Mouse (Mus musculus) liver, embryonic 11.5 days (tissue): Measurements from ENCODE around the gene Phf10. TPM values are rescaled to one million over a fixed set of nuclear protein-coding genes. Genes with fewer than 3 reads are reported as not detected.

Experiments used
- ATAC-seq: fragments of 200-750 bp; cut with Nextera tagmentation; replicated peaks from 2 replicates; pipeline ENCODE4 v1.8.0; 2017; ENCODE audit warnings: moderate number of reproducible peaks, mild to moderate bottlenecking, moderate TSS enrichment, moderate library complexity; ENCODE audit not compliant: low FRiP score
- DNase-seq: peaks from one replicate; pipeline ENCODE4 v3.0.0-alpha.2; 2017; ENCODE audit warnings: low spot score
- H3K27ac ChIP-seq: fragments of 300-500 bp; sonication (generic); 2 replicates; pipeline ENCODE4 v1.5.1; 2014; ENCODE audit warnings: mild to moderate bottlenecking, low read depth, low read length, control low read depth
- H3K27me3 ChIP-seq: fragments of 300-500 bp; sonication (generic); replicated peaks from 2 replicates; pipeline ENCODE4 v1.6.1; 2014; ENCODE audit warnings: low read length, mixed read lengths; ENCODE audit not compliant: control insufficient read depth, insufficient read depth
- H3K36me3 ChIP-seq: fragments of 300-500 bp; sonication (generic); 2 replicates; pipeline ENCODE4 v1.6.1; 2014; ENCODE audit warnings: mild to moderate bottlenecking, low read length, moderate library complexity, mixed read lengths; ENCODE audit not compliant: control insufficient read depth, insufficient read depth
- H3K4me1 ChIP-seq: fragments of 300-500 bp; sonication (generic); replicated peaks from 2 replicates; pipeline ENCODE4 v1.6.1; 2014; ENCODE audit warnings: low read length, mixed read lengths; ENCODE audit not compliant: control insufficient read depth, insufficient read depth
- H3K4me2 ChIP-seq: fragments of 300-500 bp; sonication (generic); 2 replicates; pipeline ENCODE4 v1.6.1; 2014; ENCODE audit warnings: mild to moderate bottlenecking, control low read depth, moderate library complexity
- H3K4me3 ChIP-seq: fragments of 300-500 bp; sonication (generic); 2 replicates; pipeline ENCODE4 v1.5.1; 2014; ENCODE audit warnings: low read depth, low read length, control low read depth
- H3K9ac ChIP-seq: fragments of 300-500 bp; sonication (generic); 2 replicates; pipeline ENCODE4 v1.6.1; 2014; ENCODE audit warnings: low read depth, low read length, control low read depth
- H3K9me3 ChIP-seq: fragments of 300-500 bp; sonication (generic); 2 replicates; pipeline ENCODE4 v1.6.1; 2016; ENCODE audit warnings: low read length, inconsistent platforms, mixed read lengths; ENCODE audit not compliant: control insufficient read depth
- WGBS: fragments of 180-500 bp; shearing (Covaris S2); extraction: QIAGEN DNeasy Blood & Tissue Kit; methylation state at CpG from one replicate; pipeline ENCODE4 v1.1.7; 2014; 5-methylcytosine and 5-hydroxymethylcytosine counted together
- polyA plus RNA-seq: library from polyadenylated mRNA; unstranded; fragments of >200 nt; fragmentation: Nextera tagmentation; extraction: Ambion mirVana; gene quantifications from 2 replicates; pipeline ENCODE4 v1.2.1, GENCODE M21; 2014

Gene Phf10
- polyA plus RNA-seq, 1 experiment from 2014 or later, result 137 TPM

- Histone ChIP-seq H3K9ac (no peak overlapping the region), H3K9me3 (no peaks in the 10 kb centered on the region), H3K4me2 (no peak overlapping the region), H3K4me3 (no peak overlapping the region), H3K4me1 (no peaks in the 10 kb centered on the region), H3K27me3 (no peaks in the 10 kb centered on the region), H3K27ac (no peak overlapping the region), H3K36me3 (no peaks in the 10 kb centered on the region)
- DNase-seq (no peak), ATAC-seq (no peak)
- 49% methylated on average over 7 of the region's 7 CpGs for WGBS
Observed at GRCm38 (mm10) chr17:14930697-14931096, 30.4 kb downstream of the Phf10 start.

DNA sequence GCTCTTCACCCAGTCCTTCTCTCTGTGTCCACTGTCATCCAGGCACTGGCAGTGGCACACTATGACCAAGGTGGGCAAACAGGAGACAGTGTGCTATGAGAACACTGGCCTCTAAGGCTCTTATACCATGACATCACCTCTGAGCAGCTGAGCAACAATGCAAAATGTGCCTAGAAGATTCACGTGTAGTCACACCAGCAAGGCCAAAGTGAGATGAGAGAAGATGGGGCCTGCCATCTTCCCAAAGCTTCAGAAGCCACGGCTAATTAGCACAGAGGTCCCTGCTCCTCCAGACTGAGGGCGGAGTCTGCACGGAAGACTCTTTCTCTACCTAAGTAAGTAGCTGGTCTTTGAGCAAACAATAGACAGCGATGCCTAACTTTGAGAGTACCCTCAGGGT is 32.4 kb downstream of the Phf10 start:
- DNase-seq (no peak), ATAC-seq (no peak)
- Histone ChIP-seq H3K9me3 (no peaks in the 10 kb centered on the region), H3K4me3 (no peak overlapping the region), H3K4me2 (no peak overlapping the region), H3K4me1 (no peaks in the 10 kb centered on the region), H3K27ac (no peak overlapping the region), H3K36me3 (no peaks in the 10 kb centered on the region), H3K27me3 (no peaks in the 10 kb centered on the region), H3K9ac (no peak overlapping the region)
- 73% methylated on average over 5 of the region's 5 CpGs for WGBS

DNA sequence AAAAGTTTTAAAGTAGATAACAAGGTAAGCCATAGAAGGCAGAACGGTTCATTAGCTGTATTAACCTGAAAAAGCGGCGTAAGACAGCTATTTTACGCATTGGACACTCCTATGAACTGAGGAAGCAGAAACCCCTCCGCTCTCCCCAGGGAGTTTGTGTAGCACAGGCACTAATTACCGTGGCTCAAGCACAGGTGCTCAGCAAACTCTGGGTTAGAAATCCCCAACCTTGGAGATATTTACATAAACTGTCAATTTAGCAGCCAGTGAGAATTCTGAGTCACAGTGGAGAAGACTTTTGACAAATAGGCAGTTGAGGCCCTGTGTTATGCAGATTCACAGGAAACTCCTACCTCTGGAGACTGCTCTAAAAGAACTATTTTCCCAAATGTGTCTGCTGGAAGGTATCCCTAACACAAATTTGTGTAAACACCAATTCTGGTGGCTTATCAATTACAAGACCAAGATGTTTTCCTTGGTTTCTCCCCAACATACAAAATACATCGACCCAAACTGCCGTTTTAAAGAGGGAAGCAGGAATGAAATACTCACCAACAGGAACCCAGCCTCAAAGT is 33.3 kb downstream of the Phf10 start:
- DNase-seq (no peak), ATAC-seq (no peak)
- WGBS, result 74% methylated on average over 8 of the region's 8 CpGs
- no peaks in the 10 kb centered on the region for H3K27me3 ChIP-seq
- H3K4me3 ChIP-seq, result no peak overlapping the region
- H3K27ac ChIP-seq, result no peak overlapping the region
- no peaks in the 10 kb centered on the region for H3K36me3 ChIP-seq
- no peak overlapping the region for H3K9ac ChIP-seq
- no peaks in the 10 kb centered on the region for H3K9me3 ChIP-seq
- H3K4me1 ChIP-seq, result no peaks in the 10 kb centered on the region
- no peak overlapping the region for H3K4me2 ChIP-seq

- no peak overlapping the region for H3K27ac ChIP-seq
- ATAC-seq (no peak), DNase-seq (no peak)
- no peak overlapping the region for H3K4me3 ChIP-seq
- H3K9me3 ChIP-seq, result no peaks in the 10 kb centered on the region
- no peaks in the 10 kb centered on the region for H3K36me3 ChIP-seq
- H3K27me3 ChIP-seq, result no peaks in the 10 kb centered on the region
- no peaks in the 10 kb centered on the region for H3K4me1 ChIP-seq
- no peak overlapping the region for H3K4me2 ChIP-seq
- WGBS, result 49% methylated on average over 6 of the region's 6 CpGs
- H3K9ac ChIP-seq, result no peak overlapping the region
Observed at GRCm38 (mm10) chr17:14921582-14921981, 39.5 kb downstream of the Phf10 start.

DNA sequence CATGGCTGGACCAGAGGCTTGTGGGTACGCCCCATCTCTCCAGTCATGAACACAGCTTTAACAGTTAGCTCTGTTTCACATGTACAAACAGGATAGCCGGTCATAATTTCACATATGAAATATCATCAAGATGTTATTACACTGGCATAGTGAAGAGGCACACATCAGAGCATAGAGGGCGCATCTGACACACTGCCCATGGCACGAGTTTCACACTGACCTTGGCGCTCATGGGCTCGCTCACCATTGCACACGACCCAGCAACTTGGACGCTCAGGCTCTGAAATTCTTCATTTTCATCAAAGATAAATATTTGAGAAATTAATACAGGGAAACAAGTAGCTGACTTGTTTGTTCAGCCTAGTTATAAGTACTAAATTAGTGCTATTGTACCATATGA is 43.2 kb downstream of the Phf10 start:
- no peaks in the 10 kb centered on the region for H3K9me3 ChIP-seq

DNA sequence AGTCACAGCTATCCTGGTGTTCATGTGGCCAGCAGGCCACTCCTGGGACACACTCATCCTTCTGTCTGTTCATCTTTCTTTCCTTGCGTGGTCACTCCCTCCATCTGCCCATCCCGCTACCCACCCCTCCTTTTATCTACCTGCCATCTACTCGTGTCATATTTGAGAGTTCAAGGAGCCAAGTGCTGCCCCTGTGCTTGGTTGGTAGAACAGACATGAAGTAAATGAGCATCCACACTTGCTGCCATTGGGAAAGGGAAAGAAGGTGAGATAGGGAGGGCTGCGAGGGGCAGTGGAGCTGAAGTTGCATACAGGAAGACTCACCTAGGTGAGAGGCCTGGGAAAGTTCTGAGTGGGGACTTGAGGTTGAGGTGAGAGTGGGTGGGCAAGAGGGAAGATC is 46.7 kb downstream of the Phf10 start:
- ATAC-seq, result no peak
- no peak for DNase-seq
- H3K4me1 ChIP-seq, result no peaks in the 10 kb centered on the region
- no peaks in the 10 kb centered on the region for H3K27me3 ChIP-seq
- 88% methylated on average over 4 of the region's 4 CpGs for WGBS
- H3K4me3 ChIP-seq, result no peak overlapping the region
- H3K4me2 ChIP-seq, result no peak overlapping the region
- no peaks in the 10 kb centered on the region for H3K9me3 ChIP-seq
- no peaks in the 10 kb centered on the region for H3K36me3 ChIP-seq
- H3K27ac ChIP-seq, result no peak overlapping the region
- H3K9ac ChIP-seq, result no peak overlapping the region

More for the DNA sequence above, 43.2 kb downstream of the Phf10 start:
- no peak overlapping the region for H3K27ac ChIP-seq
- WGBS, result 90% methylated on average over 8 of the region's 8 CpGs
- ATAC-seq (no peak), DNase-seq (peak; percentile 22)
- H3K4me2 ChIP-seq, result no peak overlapping the region
- no peaks in the 10 kb centered on the region for H3K27me3 ChIP-seq
- H3K36me3 ChIP-seq, result no peaks in the 10 kb centered on the region
- H3K4me3 ChIP-seq, result no peak overlapping the region
- H3K4me1 ChIP-seq, result no peaks in the 10 kb centered on the region
- no peak overlapping the region for H3K9ac ChIP-seq

GRCm38 (mm10) chr17:14912981-14913380 is 48.1 kb downstream of the Phf10 start:
- Histone ChIP-seq H3K36me3 (no peaks in the 10 kb centered on the region), H3K4me1 (no peaks in the 10 kb centered on the region), H3K4me3 (no peak overlapping the region), H3K27ac (no peak overlapping the region), H3K9ac (no peak overlapping the region), H3K9me3 (no peaks in the 10 kb centered on the region), H3K4me2 (no peak overlapping the region), H3K27me3 (no peaks in the 10 kb centered on the region)
- DNase-seq, result no peak
- ATAC-seq, result no peak
- WGBS, result 89% methylated on average over 8 of the region's 8 CpGs

DNA sequence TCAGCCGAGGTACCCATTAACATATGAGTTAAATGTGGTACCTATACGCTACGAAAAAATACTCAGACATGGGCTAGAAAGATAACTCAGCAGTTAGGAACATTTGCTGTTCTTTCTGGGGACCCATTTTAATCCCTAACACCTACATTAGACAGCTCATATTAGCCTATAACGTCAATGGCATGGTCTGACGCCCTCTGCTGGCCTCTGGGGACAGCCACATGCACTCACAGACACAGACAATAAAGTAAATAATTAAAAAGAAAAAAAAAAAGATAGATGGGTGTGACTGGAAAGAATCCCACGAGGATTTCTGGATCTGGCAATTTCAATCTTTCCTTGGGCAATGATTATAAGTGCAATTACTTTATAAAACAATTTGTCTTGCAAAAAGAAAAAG is 48.7 kb downstream of the Phf10 start:
- Histone ChIP-seq H3K4me1 (no peaks in the 10 kb centered on the region), H3K4me3 (no peak overlapping the region), H3K9ac (no peak overlapping the region), H3K27ac (no peak overlapping the region), H3K27me3 (no peaks in the 10 kb centered on the region), H3K4me2 (no peak overlapping the region), H3K36me3 (no peaks in the 10 kb centered on the region), H3K9me3 (no peaks in the 10 kb centered on the region)
- DNase-seq (no peak), ATAC-seq (no peak)
- 48% methylated on average over 6 of the region's 6 CpGs for WGBS

DNA sequence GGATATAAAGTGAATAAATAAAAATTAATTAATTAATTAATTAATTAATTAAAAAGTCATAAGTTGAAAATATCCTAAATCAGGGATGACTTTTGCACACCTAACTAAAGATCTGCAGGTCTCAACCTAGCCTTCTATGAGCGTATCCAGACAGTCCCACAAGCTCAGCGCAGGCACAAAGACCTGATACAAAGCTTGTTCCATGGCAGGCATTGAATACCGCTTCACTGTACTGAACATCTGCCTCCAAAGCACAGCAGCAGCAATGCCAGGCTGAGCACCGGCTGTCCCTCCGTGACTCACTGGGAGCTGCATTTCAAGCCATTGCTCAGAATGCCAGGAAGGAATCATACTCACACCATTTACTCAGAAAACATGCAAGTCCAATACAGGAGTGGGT is 50.3 kb downstream of the Phf10 start:
- Histone ChIP-seq H3K9me3 (no peaks in the 10 kb centered on the region), H3K27ac (no peak overlapping the region), H3K9ac (no peak overlapping the region), H3K4me1 (no peaks in the 10 kb centered on the region), H3K4me3 (no peak overlapping the region), H3K36me3 (no peaks in the 10 kb centered on the region), H3K27me3 (no peaks in the 10 kb centered on the region), H3K4me2 (no peak overlapping the region)
- 85% methylated on average over 5 of the region's 5 CpGs for WGBS
- DNase-seq, result no peak
- ATAC-seq, result no peak
